ENCODE assay signal across 25 mouse cellular contexts in genomic region chr9:29796281-29796680, GRCm38 (mm10).
DNase-seq lines count a peak whose midpoint lies in the region; ATAC-seq and TF ChIP-seq lines count a peak whose summit lies in the region.
"Had no signal": no experiment of that assay in that cellular context is flagged by ENCODE, and none has a peak within 500 bp of the region (broad histone marks: within the 10 kb centered on the region; RNA-seq: fewer than 3 reads in every experiment).

No protein-coding gene starts in this region.

- peaks cover 6% of the 10 kb centered on the region; the same call in 1 of the 2 replicates for H3K4me1 ChIP-seq in forebrain, embryonic 14.5 days (ENCODE audit: control insufficient read depth, insufficient read depth, low read length)
- no peaks in the 10 kb centered on the region for H3K4me1 ChIP-seq in forebrain, embryonic 11.5 days (replicated peaks; ENCODE audit: control insufficient read depth, insufficient read depth, low read length)
- H3K4me1 ChIP-seq: embryonic facial prominence, embryonic 12.5 days; embryonic facial prominence, embryonic 15.5 days; hindbrain, embryonic 10.5 days; intestine, embryonic 15.5 days had no signal

- H3K9ac ChIP-seq in forebrain, embryonic 14.5 days (ENCODE audit: low read length): no peak overlapping the region
- no peak overlapping the region for H3K9ac ChIP-seq in forebrain, embryonic 11.5 days (ENCODE audit: low read length)
- H3K9ac ChIP-seq: embryonic facial prominence, embryonic 12.5 days; embryonic facial prominence, embryonic 15.5 days; hindbrain, embryonic 13.5 days; intestine, embryonic 15.5 days had no signal

- H3K36me3 ChIP-seq in forebrain, embryonic 14.5 days (ENCODE audit: control insufficient read depth, insufficient read depth, low read length): no peaks in the 10 kb centered on the region
- H3K36me3 ChIP-seq in forebrain, embryonic 11.5 days (ENCODE audit: control insufficient read depth, insufficient read depth, low read length): no peaks in the 10 kb centered on the region
- H3K36me3 ChIP-seq: embryonic facial prominence, embryonic 12.5 days; embryonic facial prominence, embryonic 15.5 days; hindbrain, embryonic 10.5 days; hindbrain, embryonic 13.5 days; intestine, embryonic 15.5 days had no signal

- peaks cover 19% of the 10 kb centered on the region for H3K27me3 ChIP-seq in forebrain, embryonic 14.5 days (replicated peaks; ENCODE audit: control insufficient read depth, insufficient read depth, low read length)
- H3K27me3 ChIP-seq in forebrain, embryonic 11.5 days (ENCODE audit: control insufficient read depth, insufficient read depth, low read length): peaks cover 26% of the 10 kb centered on the region
- H3K27me3 ChIP-seq: embryonic facial prominence, embryonic 12.5 days; embryonic facial prominence, embryonic 15.5 days; hindbrain, embryonic 13.5 days; intestine, embryonic 15.5 days had no signal

- ATAC-seq in forebrain, embryonic 14.5 days: peak; percentile 62; the same call in 1 of the 2 replicates
- no peak for ATAC-seq in forebrain, embryonic 11.5 days (replicated peaks; ENCODE audit: low FRiP score)
- ATAC-seq: CD4-positive, CD25-positive, alpha-beta regulatory T cell, adult 4 months; hindbrain, embryonic 16.5 days; intestine, embryonic 15.5 days had no signal

- H3K9me3 ChIP-seq in forebrain, embryonic 14.5 days (replicated peaks; ENCODE audit: control insufficient read depth, low read length): no peaks in the 10 kb centered on the region
- H3K9me3 ChIP-seq in forebrain, embryonic 11.5 days (ENCODE audit: control insufficient read depth, low read length): no peaks in the 10 kb centered on the region
- H3K9me3 ChIP-seq: embryonic facial prominence, embryonic 12.5 days; embryonic facial prominence, embryonic 15.5 days; hindbrain, embryonic 10.5 days; intestine, embryonic 15.5 days had no signal

- TF ChIP-seq POLR2A in brain, embryonic 14.5 days (IDR thresholded peaks at IDR 0.05; ENCODE audit: borderline replicate concordance, extremely low read depth, insufficient read depth, insufficient read length, poor library complexity, severe bottlenecking): no peak

- WGBS in forebrain, embryonic 14.5 days: 64% methylated on average over 4 of the region's 4 CpGs
- WGBS in forebrain, embryonic 11.5 days: 84% methylated on average over 4 of the region's 4 CpGs

- no peak overlapping the region for H3K4me2 ChIP-seq in forebrain, embryonic 14.5 days (ENCODE audit: low read length)
- H3K4me2 ChIP-seq in forebrain, embryonic 11.5 days (ENCODE audit: low read depth, low read length, severe bottlenecking): no peak overlapping the region
- H3K4me2 ChIP-seq: embryonic facial prominence, embryonic 12.5 days; embryonic facial prominence, embryonic 15.5 days; heart, embryonic 11.5 days; hindbrain, embryonic 13.5 days; intestine, embryonic 15.5 days had no signal

- no peak overlapping the region for H3K4me3 ChIP-seq in forebrain, embryonic 14.5 days (ENCODE audit: low read depth, low read length)
- no peak overlapping the region for H3K4me3 ChIP-seq in forebrain, embryonic 11.5 days (ENCODE audit: low read depth, low read length)
- H3K4me3 ChIP-seq: embryonic facial prominence, embryonic 12.5 days; embryonic facial prominence, embryonic 15.5 days; hindbrain, embryonic 10.5 days; hindbrain, embryonic 13.5 days; intestine, embryonic 15.5 days had no signal

- H3K27ac ChIP-seq in forebrain, embryonic 14.5 days (ENCODE audit: low read depth, low read length): no peak overlapping the region; the same call in 1 of the 2 replicates
- no peak overlapping the region for H3K27ac ChIP-seq in forebrain, embryonic 11.5 days (ENCODE audit: low read depth, low read length)
- H3K27ac ChIP-seq: embryonic facial prominence, embryonic 12.5 days; embryonic facial prominence, embryonic 15.5 days; hindbrain, embryonic 10.5 days; hindbrain, embryonic 13.5 days; intestine, embryonic 15.5 days had no signal

- TF ChIP-seq CTCF in brain, embryonic 14.5 days (IDR thresholded peaks at IDR 0.05; ENCODE audit: borderline replicate concordance, extremely low read depth, insufficient read depth, insufficient read length): no peak

- DNase-seq in forebrain, embryonic 14.5 days (ENCODE audit: low spot score): peak; percentile 73
- DNase-seq in forebrain, embryonic 11.5 days (ENCODE audit: low spot score): no peak
- DNase-seq in layer of hippocampus, adult 11-12 months (ENCODE audit: low spot score): peak; percentile 19
- DNase-seq in layer of hippocampus, postnatal 36 days: no peak
- peak; percentile 78 for DNase-seq in brain, embryonic 14.5 days (ENCODE audit: low read depth)
- no peak for DNase-seq in ovary, postnatal 36 days (ENCODE audit: low spot score)
- no peak for DNase-seq in adrenal gland, postnatal 10 days
- DNase-seq: adrenal gland, adult 2 months; adrenal gland, postnatal 25 days; cerebellum, adult 11 months; cerebellum, adult 2 months; cerebellum, adult 9-11 months; cerebellum, postnatal 25 days; gastrocnemius, postnatal 10 days; gastrocnemius, postnatal 36 days; heart, postnatal 36 days; kidney, adult 11 months had no signal

Comparison
In these comparisons a context has a peak if more than half of its experiments do, and no peak if none do; other contexts are left out.
1. DNase-seq: peak in forebrain, embryonic 14.5 days (single experiment), layer of hippocampus, adult 11-12 months (single experiment) and brain, embryonic 14.5 days (single experiment); none in forebrain, embryonic 11.5 days (single experiment), layer of hippocampus, postnatal 36 days (0 of 2), ovary, postnatal 36 days (single experiment) and adrenal gland, postnatal 10 days (single experiment).